Mouse (Mus musculus) left cerebral cortex, postnatal 36 days (tissue): Measurements from ENCODE around the gene Gm12888. TPM values are rescaled to one million over a fixed set of nuclear protein-coding genes. Genes with fewer than 3 reads are reported as not detected.
"Not testable (repeated sequence)": the region's sequence is repeated elsewhere in the genome, so short reads cannot be mapped to it uniquely, and the experiment has no call there.

Experiments
- DNase-seq, 2 experiments: peaks; one replicate each; pipeline ENCODE4 v3.0.0; 2021 to 2022; ENCODE audit warnings: low spot score in 2 of 2, mixed read lengths in 1 of 2
- intact Hi-C: fragments of 180-260 bp; cut with DNase I; formaldehyde crosslinking; loops from one replicate; pipeline ENCODE4 v1.15.1; 2025
- total RNA-seq, 2 experiments: library from RNA; stranded (reverse); gene quantifications; 2 replicates each; pipeline ENCODE4 v1.2.3; 2021

The Gm12888 gene
- total RNA-seq, result not detected

- intact Hi-C loops, DNase-seq: not testable (repeated sequence)
Observed at GRCm38 (mm10) chr4:121324817-121325216, at the start of gene Gm12888. TSS of gene Gm12888 (minus strand) at chr4:121324917.

Other genes starting within 250 kb of the Gm12888 start
- 10 to 100 TPM; 21.1 to 23.9 TPM for gene Zmpste24, start 226.7 kb downstream of the Gm12888 start, total RNA-seq
- gene Tmco2, start 215.7 kb downstream of the Gm12888 start, total RNA-seq, result not detected
- gene Rlf, start 109.8 kb downstream of the Gm12888 start, total RNA-seq, result 10 to 100 TPM; 24.2 to 28.9 TPM
- not detected for gene Gm12886, start 98.2 kb upstream of the Gm12888 start, total RNA-seq